Mouse (Mus musculus): ENCODE data around the gene Tppp2.

DNA sequence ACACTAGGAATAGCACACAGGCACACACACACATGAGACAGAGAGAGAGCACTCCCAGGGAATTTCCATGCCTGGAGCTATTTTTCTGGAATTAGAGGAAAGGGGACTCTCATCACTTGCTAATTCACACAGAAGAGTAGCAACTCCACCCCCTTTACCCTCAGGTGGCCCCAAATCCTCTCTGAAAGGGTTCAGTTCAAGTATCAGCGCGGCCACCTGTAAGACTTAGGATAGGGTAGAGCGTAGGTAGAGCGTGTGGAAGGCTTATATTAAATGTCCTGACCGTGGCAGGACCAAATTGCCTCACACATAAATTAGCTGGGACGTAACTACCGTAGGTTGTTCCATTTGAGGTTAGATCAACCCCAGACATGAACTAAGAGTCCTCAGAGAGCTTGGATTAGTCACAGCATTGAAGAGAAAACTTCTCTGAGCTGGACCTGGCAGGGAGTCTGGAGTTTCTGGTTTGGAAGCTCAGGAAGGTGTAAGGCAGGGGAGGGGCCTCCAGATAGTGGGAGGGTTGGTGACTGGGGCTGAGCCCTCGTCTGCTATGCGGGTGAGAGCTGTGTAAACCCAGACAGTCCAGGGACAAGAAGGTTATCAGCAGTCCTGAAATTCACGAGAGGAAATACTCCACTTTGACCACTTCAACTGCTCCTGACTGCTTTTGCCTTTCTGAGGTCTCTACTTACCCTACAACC is 25.0 kb upstream of the Tppp2 start:
- no peak for TF ChIP-seq CTCF (IDR thresholded peaks at IDR 0.05; ENCODE audit: low read depth, low read length)
- TF ChIP-seq EP300 (IDR thresholded peaks at IDR 0.05; ENCODE audit: insufficient read depth, low read depth, low read length), result no peak

Data from ES-Bruce4 (cell line).